Mouse (Mus musculus): ENCODE measurements at regions not wholly inside any gene's neighbourhood (a gene's known extent, or its start where the extent isn't known, plus 50 kb on each side); places are given as distances from the start of the nearest gene placed in this dataset.

- no peak for DNase-seq (ENCODE audit: low read depth)
- TF ChIP-seq CTCF (IDR thresholded peaks at IDR 0.05; ENCODE audit: borderline replicate concordance, extremely low read depth, insufficient read depth, insufficient read length) (no peak), POLR2A (IDR thresholded peaks at IDR 0.05; ENCODE audit: borderline replicate concordance, extremely low read depth, insufficient read depth, insufficient read length, poor library complexity, severe bottlenecking) (no peak)
Measured at GRCm38 (mm10) chr2:28351445-28351844, 95.2 kb upstream of the Ppp1r26 start.

DNA sequence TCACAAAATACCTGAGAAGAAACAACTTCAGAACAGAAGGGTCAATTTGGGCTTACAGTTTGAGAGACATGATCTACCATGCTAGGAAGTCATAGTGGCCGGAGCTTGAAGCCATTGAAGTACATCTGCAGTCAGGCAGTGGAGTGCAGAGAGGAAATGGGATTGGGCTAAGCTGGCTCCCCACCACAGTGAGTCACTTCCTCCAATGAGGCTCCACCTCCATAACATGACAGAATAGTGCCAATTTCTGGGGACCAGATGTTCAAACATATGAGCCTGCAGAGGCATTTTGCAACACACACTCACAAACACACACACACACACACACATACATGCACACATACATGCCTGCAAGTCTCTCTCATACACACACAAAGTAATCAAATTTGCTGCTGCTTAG, 93.7 kb upstream of the Ppp1r26 start:
- DNase-seq (ENCODE audit: low read depth), result no peak
- TF ChIP-seq POLR2A (IDR thresholded peaks at IDR 0.05; ENCODE audit: borderline replicate concordance, extremely low read depth, insufficient read depth, insufficient read length, poor library complexity, severe bottlenecking), result no peak

DNA sequence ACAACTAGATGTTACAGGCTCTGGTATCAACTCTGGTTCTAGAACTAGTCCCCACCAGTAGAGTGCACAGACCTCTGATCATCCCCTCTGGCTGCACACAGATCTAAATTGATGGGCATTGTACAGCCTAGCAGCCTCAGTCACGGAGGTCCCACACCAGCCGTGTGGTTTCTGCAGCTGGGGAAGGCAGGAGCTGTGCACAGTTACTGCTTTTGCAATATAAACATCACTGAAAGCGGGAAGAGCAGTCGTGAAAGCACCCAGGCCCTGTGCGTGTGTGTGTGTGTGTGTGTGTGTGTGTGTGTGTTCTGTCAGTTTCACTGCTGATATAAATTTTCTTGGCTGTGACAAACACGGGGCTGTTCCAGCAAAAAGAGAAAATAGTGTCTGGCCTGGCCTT, 84.4 kb upstream of the Ppp1r26 start:
- DNase-seq (ENCODE audit: low read depth), result no peak
- TF ChIP-seq CTCF (IDR thresholded peaks at IDR 0.05; ENCODE audit: borderline replicate concordance, extremely low read depth, insufficient read depth, insufficient read length) (no peak), POLR2A (IDR thresholded peaks at IDR 0.05; ENCODE audit: borderline replicate concordance, extremely low read depth, insufficient read depth, insufficient read length, poor library complexity, severe bottlenecking) (no peak)

DNA sequence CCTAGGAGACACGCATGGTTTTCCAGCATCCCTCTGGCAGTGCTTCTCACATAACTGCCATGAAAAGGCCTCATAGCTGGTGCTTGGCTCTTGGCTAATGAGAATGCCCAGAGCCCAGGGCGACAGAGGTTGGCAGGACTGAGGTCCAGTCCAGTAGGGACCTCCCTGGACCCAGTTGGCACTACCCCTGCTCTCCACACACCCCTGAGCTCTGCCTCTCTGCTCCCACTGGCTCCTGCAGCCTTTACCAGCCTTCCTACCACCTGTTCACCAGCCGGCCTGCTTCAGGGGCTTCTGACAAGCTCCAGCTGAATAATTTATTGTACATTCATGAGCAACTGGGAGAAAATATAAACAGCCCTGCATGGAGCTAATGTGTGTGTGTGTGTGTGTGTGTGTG, 82.0 kb upstream of the Ppp1r26 start:
- DNase-seq (ENCODE audit: low read depth), result peak; percentile 55
- no peak for TF ChIP-seq POLR2A (IDR thresholded peaks at IDR 0.05; ENCODE audit: borderline replicate concordance, extremely low read depth, insufficient read depth, insufficient read length, poor library complexity, severe bottlenecking)
- no peak for TF ChIP-seq CTCF (IDR thresholded peaks at IDR 0.05; ENCODE audit: borderline replicate concordance, extremely low read depth, insufficient read depth, insufficient read length)

- no peak for DNase-seq (ENCODE audit: low read depth)
- TF ChIP-seq CTCF (IDR thresholded peaks at IDR 0.05; ENCODE audit: borderline replicate concordance, extremely low read depth, insufficient read depth, insufficient read length), result no peak
- TF ChIP-seq POLR2A (IDR thresholded peaks at IDR 0.05; ENCODE audit: borderline replicate concordance, extremely low read depth, insufficient read depth, insufficient read length, poor library complexity, severe bottlenecking), result no peak
Measured at GRCm38 (mm10) chr2:28365756-28366155, 80.8 kb upstream of the Ppp1r26 start.

- TF ChIP-seq POLR2A (IDR thresholded peaks at IDR 0.05; ENCODE audit: borderline replicate concordance, extremely low read depth, insufficient read depth, insufficient read length, poor library complexity, severe bottlenecking), result no peak
- peak; percentile 78 for TF ChIP-seq CTCF (IDR thresholded peaks at IDR 0.05; ENCODE audit: borderline replicate concordance, extremely low read depth, insufficient read depth, insufficient read length)
- peak; percentile 65 for DNase-seq (ENCODE audit: low read depth)
Measured at GRCm38 (mm10) chr2:28374838-28375237, 71.8 kb upstream of the Ppp1r26 start.

- TF ChIP-seq CTCF (IDR thresholded peaks at IDR 0.05; ENCODE audit: borderline replicate concordance, extremely low read depth, insufficient read depth, insufficient read length), result no peak
- no peak for TF ChIP-seq POLR2A (IDR thresholded peaks at IDR 0.05; ENCODE audit: borderline replicate concordance, extremely low read depth, insufficient read depth, insufficient read length, poor library complexity, severe bottlenecking)
- no peak for DNase-seq (ENCODE audit: low read depth)
Measured at GRCm38 (mm10) chr2:28377948-28378822, 68.4 kb upstream of the Ppp1r26 start.

DNA sequence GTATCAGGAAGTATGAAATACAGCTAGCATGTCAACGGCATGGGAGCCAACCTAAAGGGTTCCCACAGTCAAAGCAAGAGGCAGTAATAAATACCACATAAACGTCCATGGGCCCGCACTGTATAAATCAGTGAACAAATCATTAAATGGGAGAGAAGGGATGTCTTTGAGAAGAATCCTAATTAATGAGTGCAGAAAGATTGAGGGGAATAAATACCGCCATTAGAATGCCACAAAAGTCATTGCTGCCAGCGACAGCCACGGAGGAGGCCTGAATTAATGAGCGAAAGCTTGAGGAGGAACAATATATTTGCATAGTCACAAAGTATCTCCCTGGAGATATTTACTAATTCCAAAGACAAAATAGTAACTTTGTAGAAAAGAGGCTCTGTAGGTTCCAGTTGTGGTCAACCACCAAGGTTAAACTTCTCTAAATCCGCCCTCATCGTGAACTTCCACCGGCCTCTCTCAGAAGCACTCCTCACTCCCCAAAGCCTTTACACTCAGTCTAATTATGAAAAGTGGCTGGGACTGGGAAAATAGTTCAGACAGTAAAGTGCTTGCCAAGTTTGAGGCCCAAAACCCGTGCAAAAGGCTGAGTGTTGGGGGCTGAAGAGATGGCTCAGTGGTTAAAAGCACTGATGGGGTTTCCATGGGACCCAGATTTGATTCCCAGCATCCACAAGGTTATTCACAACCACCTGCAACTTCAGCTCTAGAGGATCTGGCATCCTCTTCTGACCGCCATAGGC, 64.4 kb upstream of the Ppp1r26 start:
- no peak for TF ChIP-seq POLR2A (IDR thresholded peaks at IDR 0.05; ENCODE audit: borderline replicate concordance, extremely low read depth, insufficient read depth, insufficient read length, poor library complexity, severe bottlenecking)
- TF ChIP-seq CTCF (IDR thresholded peaks at IDR 0.05; ENCODE audit: borderline replicate concordance, extremely low read depth, insufficient read depth, insufficient read length), result no peak
- DNase-seq (ENCODE audit: low read depth), result peak; percentile 77

DNA sequence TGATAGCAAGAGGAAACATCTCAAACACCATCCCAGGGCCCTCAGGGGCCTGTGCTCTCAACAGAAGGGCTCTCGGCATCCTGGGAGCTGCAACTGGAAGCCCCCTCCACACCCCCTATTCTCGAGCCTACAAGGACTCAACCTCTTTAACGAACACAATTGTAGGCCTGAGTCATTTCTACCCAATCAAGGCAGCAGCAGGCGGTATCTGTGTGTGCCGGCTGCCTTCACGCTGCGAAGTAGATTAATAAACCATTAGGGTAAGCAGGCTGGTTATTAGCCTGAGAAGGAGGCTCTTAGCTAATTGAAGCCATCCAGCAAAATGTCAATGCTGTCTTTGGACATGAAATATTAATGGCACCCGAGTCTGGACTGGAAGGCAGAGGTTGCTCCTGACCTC, 61.7 kb upstream of the Ppp1r26 start:
- no peak for TF ChIP-seq CTCF (IDR thresholded peaks at IDR 0.05; ENCODE audit: borderline replicate concordance, extremely low read depth, insufficient read depth, insufficient read length)
- no peak for TF ChIP-seq POLR2A (IDR thresholded peaks at IDR 0.05; ENCODE audit: borderline replicate concordance, extremely low read depth, insufficient read depth, insufficient read length, poor library complexity, severe bottlenecking)
- DNase-seq (ENCODE audit: low read depth), result peak; percentile 91

DNA sequence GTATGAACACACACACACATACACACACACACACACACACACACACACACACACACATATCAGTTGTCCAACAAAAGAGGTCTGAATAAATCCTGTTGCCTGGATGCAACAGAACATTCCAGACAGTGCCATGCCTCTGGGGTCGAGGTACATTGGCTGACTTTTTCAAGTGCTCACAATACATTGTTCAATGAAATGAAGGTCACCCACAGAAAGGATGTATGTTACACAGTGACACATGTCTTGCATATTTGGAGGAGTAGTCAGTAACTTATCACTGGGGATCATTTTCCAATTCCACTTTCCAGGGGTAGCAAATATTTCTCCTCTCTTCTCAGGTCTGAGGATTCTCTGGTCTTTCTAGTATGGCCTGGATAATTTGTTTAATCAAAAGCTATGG, 59.8 kb upstream of the Ppp1r26 start:
- TF ChIP-seq POLR2A (IDR thresholded peaks at IDR 0.05; ENCODE audit: borderline replicate concordance, extremely low read depth, insufficient read depth, insufficient read length, poor library complexity, severe bottlenecking), result no peak
- TF ChIP-seq CTCF (IDR thresholded peaks at IDR 0.05; ENCODE audit: borderline replicate concordance, extremely low read depth, insufficient read depth, insufficient read length), result no peak
- no peak for DNase-seq (ENCODE audit: low read depth)

DNA sequence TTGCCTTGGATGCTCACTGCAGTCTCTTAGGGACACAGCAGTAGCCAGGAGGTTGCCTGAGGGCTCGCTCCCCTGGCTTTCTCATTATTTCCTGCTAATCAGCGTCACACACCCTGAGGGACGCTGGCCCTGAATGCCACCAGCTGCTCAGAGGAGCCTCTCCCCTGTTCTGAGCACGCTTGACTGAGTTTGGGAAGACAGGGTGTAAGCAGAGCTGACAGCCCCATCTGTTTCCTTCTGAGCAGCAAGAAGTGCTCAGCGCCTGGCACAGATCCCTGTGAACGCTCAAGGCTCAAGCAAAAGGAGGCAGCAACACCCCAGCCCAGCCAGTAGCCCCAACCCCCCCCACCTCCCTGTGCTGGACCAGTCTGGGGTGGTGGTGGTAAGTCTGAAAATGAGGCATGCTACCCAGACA, 59.2 kb upstream of the Ppp1r26 start:
- DNase-seq (ENCODE audit: low read depth), result peak; percentile 98
- TF ChIP-seq CTCF (IDR thresholded peaks at IDR 0.05; ENCODE audit: borderline replicate concordance, extremely low read depth, insufficient read depth, insufficient read length), result no peak
- TF ChIP-seq POLR2A (IDR thresholded peaks at IDR 0.05; ENCODE audit: borderline replicate concordance, extremely low read depth, insufficient read depth, insufficient read length, poor library complexity, severe bottlenecking), result no peak
